Mouse (Mus musculus) limb, embryonic 11.5 days (tissue): Measurements from ENCODE around the gene Atxn7l1. TPM values are rescaled to one million over a fixed set of nuclear protein-coding genes. Genes with fewer than 3 reads are reported as not detected.

Source experiments
- ATAC-seq: fragments of 200-750 bp; cut with Nextera tagmentation; 2 replicates; pipeline ENCODE4 v1.8.0; 2017; ENCODE audit warnings: low read depth; ENCODE audit not compliant: insufficient number of reproducible peaks, low FRiP score, low TSS enrichment
- DNase-seq: peaks from one replicate; pipeline ENCODE4 v3.0.0-alpha.2; 2015; ENCODE audit warnings: low spot score
- H3K27ac ChIP-seq: fragments of 300-500 bp; sonication (generic); replicated peaks from 2 replicates; pipeline ENCODE4 v1.5.1; 2014; ENCODE audit warnings: low read depth, mild to moderate bottlenecking, low read length
- H3K27me3 ChIP-seq: fragments of 300-500 bp; sonication (generic); 2 replicates; pipeline ENCODE4 v1.6.1; 2014; ENCODE audit warnings: mild to moderate bottlenecking, low read length, mixed read lengths; ENCODE audit not compliant: control insufficient read depth, insufficient read depth
- H3K36me3 ChIP-seq: fragments of 300-500 bp; sonication (generic); 2 replicates; pipeline ENCODE4 v1.6.1; 2014; ENCODE audit warnings: mild to moderate bottlenecking, low read length, moderate library complexity, mixed read lengths; ENCODE audit not compliant: control insufficient read depth, insufficient read depth
- H3K4me1 ChIP-seq: fragments of 300-500 bp; sonication (generic); 2 replicates; pipeline ENCODE4 v1.6.1; 2014; ENCODE audit warnings: low read length, mixed read lengths; ENCODE audit not compliant: control insufficient read depth, insufficient read depth
- H3K4me2 ChIP-seq: fragments of 300-500 bp; sonication (generic); 2 replicates; pipeline ENCODE4 v1.6.1; 2014; ENCODE audit warnings: low read depth, mild to moderate bottlenecking, moderate library complexity; ENCODE audit not compliant: severe bottlenecking
- H3K4me3 ChIP-seq: fragments of 300-500 bp; sonication (generic); 2 replicates; pipeline ENCODE4 v1.5.1; 2014; ENCODE audit warnings: low read depth, low read length
- H3K9ac ChIP-seq: fragments of 300-500 bp; sonication (generic); 2 replicates; pipeline ENCODE4 v1.6.1; 2014; ENCODE audit warnings: mild to moderate bottlenecking, low read length
- H3K9me3 ChIP-seq: fragments of 300-500 bp; sonication (generic); 2 replicates; pipeline ENCODE4 v1.6.1; 2016; ENCODE audit warnings: low read length; ENCODE audit not compliant: control insufficient read depth
- WGBS: fragments of 180-500 bp; shearing (Covaris S2); extraction: QIAGEN DNeasy Blood & Tissue Kit; methylation state at CpG from one replicate; pipeline ENCODE4 v1.1.7; 2014; 5-methylcytosine and 5-hydroxymethylcytosine counted together
- polyA plus RNA-seq: library from polyadenylated mRNA; unstranded; fragments of >200 nt; fragmentation: Nextera tagmentation; extraction: Ambion mirVana; gene quantifications from 2 replicates; pipeline ENCODE4 v1.2.1, GENCODE M21; 2014

Atxn7l1 gene
- polyA plus RNA-seq, 1 experiment from 2014 or later: 18.8 TPM

DNA sequence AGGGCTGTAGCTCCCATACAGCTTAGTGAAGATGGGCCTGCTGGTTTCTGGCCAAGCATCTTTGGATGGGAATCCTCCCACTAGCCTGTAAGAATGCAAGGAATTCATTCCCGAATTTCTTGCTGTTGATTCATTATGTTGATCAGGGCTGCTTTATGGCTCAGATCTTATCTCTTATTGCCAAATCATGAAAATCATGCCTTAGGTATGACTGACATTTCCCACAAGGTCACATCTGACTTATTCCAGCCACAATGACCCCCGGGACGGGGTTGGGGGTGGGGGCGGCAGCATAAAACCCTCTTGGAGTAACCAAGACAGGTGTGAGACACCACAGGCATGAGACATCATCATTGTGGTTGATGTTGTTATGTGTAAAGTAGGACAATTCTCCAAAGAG lies 34.4 kb downstream of the Atxn7l1 start:
- ATAC-seq (no peak), DNase-seq (no peak)
- H3K36me3 ChIP-seq: no peaks in the 10 kb centered on the region
- WGBS: 89% methylated on average over 4 of the region's 4 CpGs
- no peak overlapping the region for H3K27ac ChIP-seq
- no peaks in the 10 kb centered on the region for H3K27me3 ChIP-seq
- no peak overlapping the region for H3K9ac ChIP-seq
- H3K9me3 ChIP-seq: no peaks in the 10 kb centered on the region
- H3K4me3 ChIP-seq: no peak overlapping the region
- no peaks in the 10 kb centered on the region for H3K4me1 ChIP-seq
- no peak overlapping the region for H3K4me2 ChIP-seq

DNA sequence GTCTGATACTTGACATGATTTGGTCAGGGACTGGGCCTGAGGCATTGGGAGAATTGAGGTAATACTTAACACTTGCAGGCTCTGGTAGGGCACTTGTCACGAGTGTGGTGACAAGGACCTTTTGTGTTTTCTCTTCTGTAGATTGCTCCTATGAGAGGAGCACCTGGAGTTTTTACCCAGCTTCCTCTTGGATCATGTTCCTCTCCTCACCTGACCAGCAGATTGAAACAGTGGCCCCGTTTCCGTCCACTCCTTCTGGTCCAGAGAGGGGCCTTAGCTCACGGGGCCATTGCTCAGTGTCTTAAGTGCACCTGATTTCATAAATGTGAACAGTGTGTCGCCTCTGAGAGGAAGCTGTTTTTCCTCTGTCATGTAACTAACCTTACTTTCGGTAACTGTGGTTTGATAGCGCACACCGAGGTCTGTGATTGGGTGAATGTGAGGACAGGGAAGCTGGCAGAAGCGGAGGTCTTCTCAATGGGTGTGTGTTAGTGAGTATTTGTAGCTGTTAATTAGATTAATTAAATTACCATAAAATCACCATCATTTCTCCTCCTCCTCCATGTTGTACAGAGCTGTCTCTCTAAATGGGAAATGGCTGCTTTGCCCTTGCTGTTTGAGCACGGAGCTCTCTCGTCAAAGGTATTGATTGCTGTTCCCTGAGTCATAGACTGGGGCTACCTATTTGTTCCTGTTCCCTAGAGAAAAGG lies 35.1 kb downstream of the Atxn7l1 start:
- no peak for ATAC-seq
- WGBS: 72% methylated on average over 11 of the region's 11 CpGs
- DNase-seq: no peak

DNA sequence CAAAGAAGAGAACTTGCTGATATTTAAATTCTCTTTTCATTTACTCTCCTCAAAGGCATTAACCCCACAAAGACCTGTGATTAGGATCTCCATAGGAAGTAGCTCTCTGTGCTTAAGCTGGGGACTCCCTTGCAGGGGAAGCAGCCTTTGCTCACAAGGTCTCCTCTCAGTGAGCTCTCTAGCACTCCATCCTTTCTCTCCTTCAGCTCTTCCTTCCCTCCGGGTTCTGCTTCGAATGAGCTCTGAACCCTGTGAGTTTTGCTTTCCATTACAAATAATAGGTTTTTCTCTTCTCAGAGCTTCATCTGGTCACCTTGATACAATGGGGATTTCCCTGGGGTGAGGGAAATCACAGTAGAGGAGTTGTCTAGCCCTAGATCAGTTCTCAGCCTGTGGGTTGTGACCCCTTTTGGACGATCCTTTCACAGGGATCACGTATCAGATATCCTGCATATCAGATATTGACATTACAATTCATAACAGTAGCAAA lies 35.7 kb downstream of the Atxn7l1 start:
- no peak overlapping the region for H3K27ac ChIP-seq
- no peaks in the 10 kb centered on the region for H3K36me3 ChIP-seq
- no peak overlapping the region for H3K9ac ChIP-seq
- no peak for ATAC-seq
- H3K4me3 ChIP-seq: no peak overlapping the region
- H3K4me1 ChIP-seq: no peaks in the 10 kb centered on the region
- H3K4me2 ChIP-seq: no peak overlapping the region
- no peak for DNase-seq
- 78% methylated on average over 4 of the region's 4 CpGs for WGBS
- no peaks in the 10 kb centered on the region for H3K27me3 ChIP-seq
- no peaks in the 10 kb centered on the region for H3K9me3 ChIP-seq

More for the DNA sequence above, 35.1 kb downstream of the Atxn7l1 start:
- H3K27ac ChIP-seq: no peak overlapping the region
- no peaks in the 10 kb centered on the region for H3K4me1 ChIP-seq
- H3K9me3 ChIP-seq: no peaks in the 10 kb centered on the region
- no peaks in the 10 kb centered on the region for H3K27me3 ChIP-seq
- no peak overlapping the region for H3K4me3 ChIP-seq
- H3K36me3 ChIP-seq: no peaks in the 10 kb centered on the region
- H3K4me2 ChIP-seq: no peak overlapping the region
- no peak overlapping the region for H3K9ac ChIP-seq

- ATAC-seq (no peak), DNase-seq (no peak)
- Histone ChIP-seq H3K9me3 (no peaks in the 10 kb centered on the region), H3K4me3 (no peak overlapping the region), H3K4me1 (no peaks in the 10 kb centered on the region), H3K9ac (no peak overlapping the region), H3K4me2 (no peak overlapping the region), H3K27me3 (no peaks in the 10 kb centered on the region), H3K36me3 (no peaks in the 10 kb centered on the region), H3K27ac (no peak overlapping the region)
- 93% methylated on average over 3 of the region's 3 CpGs for WGBS
Observed at GRCm38 (mm10) chr12:33184137-33184536, 36.6 kb downstream of the Atxn7l1 start.

DNA sequence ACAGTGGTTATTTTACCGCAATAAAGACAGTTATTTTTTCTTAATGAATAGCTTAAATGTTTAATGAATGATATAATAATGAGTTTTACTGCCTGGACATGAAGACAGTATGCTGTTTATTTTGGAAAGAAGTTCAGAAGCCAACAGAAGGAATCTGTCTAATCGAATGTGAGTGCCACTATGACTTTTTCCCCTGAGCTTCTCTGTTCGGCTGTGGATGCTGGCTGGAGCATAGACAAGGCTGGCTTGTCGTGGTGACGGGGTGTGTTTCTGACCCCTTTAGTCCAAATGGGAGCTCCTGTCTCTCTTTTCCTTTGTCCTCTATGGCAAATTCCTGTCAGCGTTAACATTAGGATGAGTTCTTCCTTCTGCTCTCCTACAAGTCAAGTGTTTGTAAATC lies 37.6 kb downstream of the Atxn7l1 start:
- Histone ChIP-seq H3K36me3 (no peaks in the 10 kb centered on the region), H3K9me3 (no peaks in the 10 kb centered on the region)

GRCm38 (mm10) chr12:33186331-33186730 lies 38.8 kb downstream of the Atxn7l1 start:
- Histone ChIP-seq H3K9ac (no peak overlapping the region), H3K36me3 (no peaks in the 10 kb centered on the region), H3K9me3 (no peaks in the 10 kb centered on the region), H3K4me1 (no peaks in the 10 kb centered on the region), H3K27ac (no peak overlapping the region), H3K4me2 (no peak overlapping the region), H3K27me3 (no peaks in the 10 kb centered on the region), H3K4me3 (no peak overlapping the region)
- ATAC-seq (no peak), DNase-seq (no peak)
- 95% methylated on average over 2 of the region's 2 CpGs for WGBS

More for the DNA sequence above, 37.6 kb downstream of the Atxn7l1 start:
- no peak for ATAC-seq
- WGBS: 93% methylated on average over 6 of the region's 6 CpGs
- DNase-seq: no peak
- Histone ChIP-seq H3K4me1 (no peaks in the 10 kb centered on the region), H3K27me3 (no peaks in the 10 kb centered on the region), H3K4me3 (no peak overlapping the region), H3K27ac (no peak overlapping the region), H3K4me2 (no peak overlapping the region), H3K9ac (no peak overlapping the region)

DNA sequence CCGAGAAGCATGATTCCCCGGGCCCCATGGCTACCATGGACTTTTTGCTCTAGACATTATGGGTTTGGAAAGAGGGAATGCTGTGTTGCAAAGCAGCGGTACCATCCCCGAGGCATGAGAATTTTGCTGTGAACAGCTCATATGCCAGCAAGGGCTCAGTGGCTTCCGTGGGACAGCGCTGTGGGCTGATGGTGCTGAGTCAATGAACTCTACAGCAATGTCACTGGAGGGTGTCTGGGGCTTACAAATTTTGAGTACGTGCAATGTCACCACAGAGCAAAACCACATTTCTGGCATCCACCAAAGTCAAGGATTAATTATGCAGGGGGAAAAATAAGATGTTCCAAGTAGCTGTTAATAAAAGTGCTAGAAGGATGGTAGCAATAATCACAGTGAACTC lies 42.6 kb downstream of the Atxn7l1 start:
- no peaks in the 10 kb centered on the region for H3K27me3 ChIP-seq
- no peak for ATAC-seq
- 91% methylated on average over 7 of the region's 7 CpGs for WGBS

GRCm38 (mm10) chr12:33190633-33191032 lies 43.1 kb downstream of the Atxn7l1 start:
- Histone ChIP-seq H3K9ac (no peak overlapping the region), H3K4me1 (no peaks in the 10 kb centered on the region), H3K4me3 (no peak overlapping the region), H3K27ac (no peak overlapping the region), H3K4me2 (no peak overlapping the region), H3K9me3 (no peaks in the 10 kb centered on the region), H3K36me3 (no peaks in the 10 kb centered on the region), H3K27me3 (no peaks in the 10 kb centered on the region)
- ATAC-seq (no peak), DNase-seq (no peak)
- WGBS: 73% methylated on average over 6 of the region's 6 CpGs

More for the DNA sequence above, 42.6 kb downstream of the Atxn7l1 start:
- Histone ChIP-seq H3K9me3 (no peaks in the 10 kb centered on the region), H3K9ac (no peak overlapping the region), H3K4me3 (no peak overlapping the region), H3K27ac (no peak overlapping the region), H3K36me3 (no peaks in the 10 kb centered on the region), H3K4me1 (no peaks in the 10 kb centered on the region), H3K4me2 (no peak overlapping the region)
- DNase-seq: no peak
